Mouse (Mus musculus) megakaryocyte progenitor cell, adult 5-6 weeks (primary cell): ENCODE data around the gene Tecpr1. TPM values are rescaled to one million over a fixed set of nuclear protein-coding genes. Genes with fewer than 3 reads are reported as not detected.

Source experiments
- ATAC-seq: replicated peaks from 2 replicates; pipeline ENCODE4 v1.8.0; 2016; ENCODE audit warnings: mild to moderate bottlenecking, moderate TSS enrichment, inconsistent platforms; ENCODE audit not compliant: poor library complexity
- total RNA-seq, 2 experiments: library from RNA; stranded (forward) in 1 of 2; stranded (reverse) in 1 of 2; fragments of 157-497, 149-512 nt in 1 of 2; fragments of 200-1000 nt in 1 of 2; gene quantifications; 2 replicates each; pipeline versions ENCODE4 v1.2.3 to v1.2.4; 2015 to 2017

Tecpr1 gene
- total RNA-seq, 2 experiments from 2014 or later = 2.0 to 2.1 TPM

DNA sequence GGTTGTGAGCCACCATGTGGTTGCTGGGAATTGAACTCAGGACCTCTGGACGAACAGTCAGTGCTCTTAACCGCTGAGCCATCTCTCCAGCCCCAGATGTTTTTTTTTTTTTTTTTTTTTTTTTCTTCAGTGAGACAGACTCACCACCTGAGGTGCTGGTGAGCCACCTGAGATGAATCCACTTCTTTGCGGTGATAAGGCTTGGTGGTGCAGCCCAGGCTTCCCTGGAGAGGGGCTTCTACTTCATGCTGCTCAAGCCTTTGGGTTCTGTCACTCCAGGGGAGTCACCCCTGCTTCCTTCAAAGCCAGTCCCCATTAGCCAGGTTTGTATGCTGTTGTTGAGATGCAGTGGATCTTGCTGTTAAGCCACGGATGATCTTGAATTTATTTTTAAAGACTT, 29.8 kb upstream of the Tecpr1 start:
- ATAC-seq = no peak

DNA sequence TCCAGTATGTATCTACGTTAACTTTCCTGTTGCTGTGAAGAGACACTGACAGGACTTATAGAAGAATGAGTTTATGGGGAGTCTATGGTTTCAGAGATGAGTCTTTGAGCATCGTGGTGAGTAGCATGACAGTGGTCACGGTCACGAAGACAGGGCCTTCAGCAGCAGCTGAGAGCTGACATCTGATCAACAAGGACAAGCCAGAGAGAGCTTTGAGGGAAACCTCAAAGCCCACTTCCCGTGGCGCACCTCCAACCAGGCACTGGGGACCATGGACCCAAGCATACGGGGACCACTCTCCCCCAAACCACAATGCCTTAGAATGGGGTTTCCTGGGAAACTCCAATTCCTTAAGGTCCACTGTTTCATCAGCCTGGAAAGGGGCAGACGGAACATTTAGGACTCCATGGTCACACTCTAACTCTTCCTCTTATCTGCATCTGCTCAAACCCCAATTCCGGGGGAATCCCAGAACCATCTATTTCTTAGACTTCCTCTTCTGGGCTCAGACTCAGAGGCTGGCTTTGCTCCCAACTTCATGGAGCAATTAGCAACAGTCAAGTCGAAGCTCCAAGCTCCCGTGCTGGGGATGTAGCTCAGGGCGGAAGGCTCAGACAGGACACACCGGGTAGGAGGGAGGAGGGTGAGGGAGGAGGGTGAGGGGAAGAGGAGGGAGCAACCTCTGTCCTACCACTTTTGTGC, 28.6 kb upstream of the Tecpr1 start:
- ATAC-seq = peak; percentile 14

DNA sequence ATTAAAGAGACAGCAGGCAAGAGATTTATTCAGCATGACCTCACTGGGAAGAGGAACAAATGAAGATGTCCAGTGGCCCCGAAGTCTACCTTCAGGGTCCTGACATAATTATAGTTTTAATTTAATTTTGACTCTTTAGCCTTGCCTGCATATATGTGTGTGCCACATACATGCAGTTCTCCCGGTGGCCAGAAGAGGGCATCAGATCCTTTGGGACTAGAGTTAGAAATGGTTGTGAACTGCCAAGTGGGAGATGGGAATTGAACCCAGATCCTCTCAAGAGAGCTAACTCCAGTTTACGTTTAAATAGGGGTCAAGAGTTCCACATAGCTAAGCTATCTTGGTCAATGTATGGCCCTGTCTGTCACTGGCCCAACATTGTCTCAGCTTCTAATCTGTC, 26.5 kb upstream of the Tecpr1 start:
- ATAC-seq = no peak

DNA sequence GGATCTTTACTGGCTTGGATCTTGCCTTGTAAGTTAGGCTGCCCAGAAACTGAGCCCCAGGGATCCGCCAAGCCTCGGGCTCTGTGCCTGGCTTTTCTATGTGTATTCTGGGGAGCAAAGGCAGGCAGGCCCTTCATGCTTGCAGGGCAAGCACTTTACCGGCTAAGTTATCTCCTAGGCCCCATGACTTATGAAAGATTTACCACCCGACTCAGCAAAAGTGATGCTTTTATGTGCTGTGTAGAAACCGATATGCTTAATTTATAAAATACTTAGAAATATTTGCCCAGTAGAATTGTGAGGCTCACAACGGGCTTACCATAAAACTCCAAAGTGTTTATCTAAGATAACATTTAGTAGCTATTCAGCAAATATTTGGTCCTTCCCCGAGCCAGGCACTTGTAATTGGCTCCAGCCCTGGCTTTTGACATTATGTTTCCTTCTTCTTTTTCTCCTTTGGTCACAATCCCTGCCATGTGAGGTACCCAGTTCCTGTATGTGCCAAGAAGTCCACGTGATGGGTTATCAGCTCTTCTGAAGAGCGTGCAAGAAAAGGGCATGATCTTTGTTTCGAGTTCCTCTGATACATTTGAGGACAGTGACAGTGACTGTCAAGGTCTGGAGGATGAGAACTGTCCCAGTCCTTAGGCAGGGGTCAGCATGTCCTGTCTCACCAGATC, 24.6 kb upstream of the Tecpr1 start:
- peak; percentile 69 for ATAC-seq

DNA sequence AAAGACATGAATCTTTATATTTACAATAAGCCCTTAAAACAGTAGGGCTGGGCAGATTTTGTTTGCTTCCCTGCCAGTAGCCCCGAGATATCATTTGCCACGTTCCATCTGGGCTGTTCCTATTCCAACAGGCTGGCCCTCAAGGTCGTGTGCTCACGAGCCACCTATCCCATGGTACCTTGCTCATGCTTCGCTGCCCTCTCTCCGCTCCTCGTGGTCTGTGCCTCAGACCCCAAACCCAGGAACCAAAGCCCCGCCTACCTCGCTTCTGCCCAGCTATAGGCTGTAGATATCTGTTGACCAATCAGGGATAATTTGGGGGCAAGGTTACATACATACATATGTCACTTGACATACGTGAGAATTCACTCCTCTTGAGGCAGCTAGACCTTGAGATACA, 23.9 kb upstream of the Tecpr1 start:
- no peak for ATAC-seq

DNA sequence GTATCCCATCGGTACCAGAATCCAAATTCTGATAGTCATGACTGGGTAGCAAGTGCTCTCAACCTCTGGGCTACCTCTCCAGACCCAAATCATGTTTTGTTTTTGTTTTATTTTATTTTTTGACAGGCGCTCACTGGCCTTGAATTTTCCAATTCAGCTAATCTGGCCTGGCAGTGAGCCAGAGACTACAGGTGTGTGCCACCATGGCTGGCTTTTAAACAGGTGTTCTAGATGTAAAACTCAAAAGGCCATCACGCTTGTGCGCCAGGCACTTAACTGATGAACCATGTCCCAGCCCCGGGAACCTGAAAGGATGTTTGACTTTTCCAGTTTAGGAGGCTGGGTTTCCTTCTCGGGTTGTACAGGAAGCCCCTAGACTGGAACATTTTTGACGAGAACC, 23.3 kb upstream of the Tecpr1 start:
- no peak for ATAC-seq

DNA sequence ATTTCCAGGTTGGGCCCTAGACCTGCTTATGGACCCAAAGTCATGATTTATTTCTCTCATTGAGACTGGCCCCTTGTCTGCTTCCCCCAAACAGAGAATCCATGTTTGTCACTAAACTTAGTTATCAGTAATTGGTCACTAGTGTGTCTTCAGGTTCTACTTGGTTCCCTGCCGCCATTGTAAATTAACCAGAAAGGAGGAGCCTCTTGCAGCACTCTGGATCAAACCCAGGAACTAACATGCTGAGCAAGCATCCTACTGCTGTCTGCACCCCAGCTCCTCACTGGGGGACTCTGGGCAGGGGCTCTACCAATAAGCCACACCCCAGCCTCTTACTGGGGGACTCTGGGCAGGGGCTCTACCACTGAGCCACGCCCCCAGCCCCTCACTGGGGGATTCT, 22.2 kb upstream of the Tecpr1 start:
- ATAC-seq = no peak

DNA sequence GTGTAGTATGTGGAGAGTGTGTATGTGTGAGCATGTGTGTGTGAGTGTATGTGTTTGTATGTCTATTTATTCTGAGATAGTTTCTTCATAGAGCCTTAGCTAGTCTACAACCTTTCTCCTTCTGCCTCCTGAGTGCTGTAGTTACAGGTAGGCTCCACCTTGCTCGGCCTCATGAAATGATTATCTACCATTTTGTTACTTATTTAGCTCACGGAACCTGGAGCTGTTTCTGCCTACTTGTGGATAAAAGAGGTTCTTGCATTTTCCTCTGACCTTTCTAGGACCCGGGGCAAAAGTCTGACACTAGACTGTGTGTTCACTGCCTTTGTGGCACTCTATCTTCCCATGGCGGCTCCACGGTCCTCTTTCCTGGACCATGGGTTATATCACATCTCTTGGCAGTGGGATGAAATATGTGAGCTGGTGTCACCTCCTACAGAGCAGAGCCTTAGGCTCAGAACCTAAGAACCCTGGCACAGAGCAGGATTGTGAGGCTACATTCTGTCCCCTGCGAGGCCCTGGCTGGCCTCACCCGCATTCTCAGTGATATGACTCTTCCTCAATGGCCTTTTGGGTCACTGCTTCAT, 20.6 kb upstream of the Tecpr1 start, which contains the start of gene Bri3:
Gene Bri3, plus strand, starts transcription at position 537 of the 587 bp plus-strand sequence.
- no peak for ATAC-seq

DNA sequence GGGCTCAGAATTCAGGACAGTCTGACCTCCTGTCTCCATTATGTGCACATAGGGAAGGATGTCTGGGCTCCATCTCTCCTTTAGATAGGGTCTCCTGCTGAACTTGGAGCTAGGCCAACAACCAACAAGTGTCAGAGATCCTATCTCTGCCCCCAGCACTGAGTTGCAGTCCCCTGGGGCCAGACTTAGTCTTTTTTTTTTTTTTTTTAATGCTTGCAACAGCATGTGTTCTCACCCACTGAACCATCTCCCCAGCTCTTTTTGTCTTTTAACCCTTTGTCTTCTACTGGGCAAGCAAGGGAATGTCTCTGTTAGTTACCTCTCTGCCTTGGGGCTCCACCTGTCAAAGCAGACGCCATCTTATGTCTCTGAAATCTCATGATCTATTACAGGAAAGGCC, 15.6 kb upstream of the Tecpr1 start:
- no peak for ATAC-seq

DNA sequence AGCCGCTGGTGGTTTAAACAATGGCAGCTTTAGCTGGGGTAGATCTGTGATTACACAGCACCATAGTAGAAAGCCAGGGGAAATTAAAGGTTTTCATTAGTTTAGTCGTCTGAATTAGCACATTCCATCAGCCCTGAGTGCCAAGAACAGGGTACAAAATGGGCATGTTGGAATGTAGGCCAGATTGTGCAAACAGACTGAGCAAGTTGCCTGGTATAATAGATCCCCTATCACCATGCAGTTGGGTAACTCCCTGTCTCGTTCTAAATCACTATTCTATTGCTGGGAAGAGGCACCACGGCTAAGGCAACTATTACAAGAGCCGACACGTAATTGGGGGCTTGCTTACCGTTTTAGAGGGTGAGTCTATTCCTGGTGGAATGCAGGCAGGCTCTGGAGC, 11.3 kb upstream of the Tecpr1 start:
- ATAC-seq = no peak

DNA sequence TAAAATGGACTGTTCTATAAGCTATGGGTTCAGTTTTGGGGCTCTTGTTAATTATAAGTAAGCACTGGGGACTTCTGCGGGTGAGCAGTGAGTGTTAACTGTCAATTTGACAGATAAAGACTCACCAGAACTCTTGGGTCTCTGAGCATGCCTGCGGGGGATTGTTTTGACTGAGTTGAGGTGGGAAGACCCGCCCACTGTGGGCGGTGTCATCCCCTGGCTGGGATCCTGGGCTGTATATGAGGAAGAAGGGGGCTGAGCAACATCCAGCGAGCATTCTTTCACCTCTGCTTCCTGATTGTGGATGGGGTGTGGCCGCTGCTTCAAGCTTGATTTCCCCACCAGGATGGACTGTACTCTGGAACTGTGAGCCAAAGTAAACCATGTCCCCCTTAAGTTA, 10.8 kb upstream of the Tecpr1 start:
- ATAC-seq = 0 out of 2 replicates have a peak, but pooled peaks have one; percentile 40

DNA sequence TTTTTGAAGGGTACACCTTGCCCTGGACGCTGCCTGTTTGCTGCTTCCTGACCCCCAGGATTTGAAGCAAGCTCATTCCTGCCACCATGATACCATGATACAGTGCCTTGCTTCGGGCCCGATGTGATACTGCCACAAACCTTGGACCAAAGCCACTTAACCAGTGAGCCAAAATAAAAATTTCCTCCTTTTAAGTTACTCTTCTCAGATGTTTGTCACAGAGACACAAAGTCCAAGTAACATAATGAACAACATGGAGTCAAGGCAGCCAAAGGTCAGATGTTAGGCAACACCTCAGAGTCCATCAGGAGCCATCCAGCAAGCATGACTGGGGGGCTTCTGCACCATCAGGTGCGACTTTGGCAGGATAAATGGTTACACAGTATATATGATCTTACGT, 9.1 kb upstream of the Tecpr1 start:
- no peak for ATAC-seq

DNA sequence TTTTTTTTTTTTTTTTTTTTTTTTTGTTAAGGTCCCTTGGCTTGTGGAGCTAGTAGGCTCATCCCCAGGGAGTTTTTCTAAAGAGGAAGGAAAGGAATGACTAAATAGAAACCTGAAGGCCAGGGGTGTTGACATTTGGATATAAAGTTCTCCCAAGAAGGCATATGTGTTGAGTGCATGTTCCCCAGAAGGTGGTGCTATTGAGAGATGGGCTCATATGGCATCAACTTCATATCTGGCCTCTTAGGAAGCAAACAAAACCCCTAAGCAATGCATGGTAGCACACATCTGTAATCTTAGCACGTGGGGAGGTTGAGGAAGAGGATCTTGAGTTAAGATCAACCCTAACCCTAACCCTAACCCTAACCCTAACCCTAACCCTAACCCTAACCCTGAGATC, 8.0 kb upstream of the Tecpr1 start:
- ATAC-seq = peak; percentile 91

DNA sequence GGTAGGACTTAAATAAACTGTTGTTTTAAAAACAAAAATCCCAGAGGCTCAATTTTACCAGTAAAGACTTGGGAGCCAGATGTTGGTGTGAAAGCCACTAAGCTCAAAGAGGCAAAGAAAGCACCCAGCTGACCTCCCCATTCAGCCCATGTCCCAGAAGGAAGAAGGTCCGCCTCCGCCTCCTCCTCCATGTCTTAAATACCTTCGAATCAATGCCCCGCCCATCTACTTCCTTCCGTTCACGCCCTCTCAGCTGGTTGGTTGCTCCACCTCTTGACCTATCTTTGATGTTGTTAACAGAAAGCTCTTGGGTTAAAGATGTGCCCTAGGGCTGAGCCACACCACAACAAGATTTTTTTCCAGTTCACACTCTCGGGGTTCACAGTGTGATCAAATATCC, 6.8 kb upstream of the Tecpr1 start:
- no peak for ATAC-seq

DNA sequence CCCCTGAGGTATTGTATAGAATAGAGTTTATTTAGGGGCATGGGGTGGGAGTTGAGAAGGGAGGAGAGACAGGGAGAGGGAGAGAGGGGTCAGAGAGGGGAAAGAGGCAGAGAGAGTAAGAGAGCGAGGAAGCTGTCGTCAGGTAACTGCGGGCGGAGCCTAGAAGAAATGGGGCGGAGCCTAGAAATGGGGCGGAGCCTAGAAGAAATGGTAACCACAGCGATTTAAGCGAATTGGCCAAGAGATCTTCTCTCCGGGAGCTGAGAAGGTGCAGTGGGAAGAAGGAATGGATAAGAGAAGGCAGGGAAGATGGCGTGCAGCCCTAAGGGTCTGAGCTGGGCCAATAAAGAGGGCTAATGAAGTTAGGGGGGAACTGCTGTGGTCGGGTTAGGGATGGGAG, 2.8 kb upstream of the Tecpr1 start:
- ATAC-seq = no peak

DNA sequence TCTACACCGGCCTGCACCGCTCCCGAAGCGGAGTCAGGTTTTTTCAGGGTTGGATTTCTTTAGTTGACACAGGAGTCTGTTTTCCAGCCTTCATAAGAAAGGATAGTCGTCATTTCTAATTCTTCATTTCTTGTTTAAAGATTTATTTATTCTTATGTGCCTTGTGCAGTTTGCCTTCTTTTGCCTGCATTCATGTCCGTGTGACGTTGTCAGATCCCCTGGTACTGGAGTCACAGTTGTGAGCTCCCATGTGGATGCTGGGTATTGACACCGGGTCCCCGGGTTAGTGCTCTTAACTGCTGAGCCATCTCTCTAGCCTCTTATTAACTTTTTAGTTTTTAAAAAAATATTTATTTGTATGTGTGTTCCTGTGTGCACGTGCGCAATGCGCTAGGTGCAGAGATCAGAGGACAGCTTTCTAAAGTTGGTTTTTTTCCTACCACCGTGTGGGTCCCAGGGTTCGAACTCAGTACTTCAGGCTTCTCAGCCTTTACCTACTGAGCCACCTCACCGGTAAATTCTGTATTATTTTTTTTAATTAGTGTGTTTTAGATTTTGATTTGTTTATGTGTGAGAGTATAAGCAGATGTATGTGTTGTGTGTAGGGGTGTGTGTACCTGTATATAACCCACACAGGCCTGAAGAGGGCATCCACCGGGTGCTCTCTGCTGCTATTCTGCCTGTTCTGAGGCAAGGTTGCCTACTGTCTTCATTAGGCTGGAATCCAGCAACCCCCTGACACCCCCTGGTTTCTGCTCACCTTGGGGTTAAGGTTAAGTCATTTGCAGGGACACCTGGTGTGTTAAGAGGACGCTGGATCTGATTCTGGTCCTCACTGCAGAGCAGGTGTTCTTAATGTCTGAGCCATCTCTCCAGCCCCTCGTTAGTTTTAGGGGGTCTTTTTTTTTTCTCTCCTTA, 743 bp upstream of the Tecpr1 start:
- ATAC-seq = no peak

DNA sequence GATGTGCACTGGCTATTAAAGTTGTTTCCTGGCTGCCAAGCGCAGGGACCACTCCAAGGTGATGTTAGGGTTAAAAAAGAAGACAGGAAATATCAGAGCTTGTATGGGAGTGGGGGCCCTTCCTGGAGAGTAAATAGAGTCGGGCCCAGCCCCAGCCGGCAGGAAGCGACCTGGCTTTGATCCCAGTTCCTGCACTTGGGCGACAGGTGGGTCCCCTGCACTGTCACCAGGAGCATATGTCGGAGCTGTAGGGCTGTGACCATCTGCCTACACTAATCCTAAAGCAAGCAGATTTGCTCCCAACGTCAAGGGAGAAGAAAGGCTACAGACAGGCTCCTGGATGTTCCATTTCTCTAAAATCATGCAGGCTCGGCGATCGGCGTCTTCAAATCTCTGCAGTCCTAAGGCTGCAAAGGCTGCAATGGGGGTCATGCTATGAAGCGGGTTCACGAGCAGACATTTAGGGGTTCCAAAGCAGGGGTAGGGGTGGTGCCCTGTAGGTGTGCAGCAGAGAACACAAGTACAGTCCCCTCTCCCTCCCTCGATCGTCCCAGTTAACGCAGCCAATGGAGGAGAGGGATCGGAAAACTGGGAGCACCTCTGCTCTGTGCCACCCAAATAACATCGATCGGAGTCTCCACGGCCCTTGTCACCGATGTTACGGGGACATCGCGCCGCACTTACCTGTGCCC, 458 bp downstream of the Tecpr1 start:
- peak; percentile 6 for ATAC-seq

DNA sequence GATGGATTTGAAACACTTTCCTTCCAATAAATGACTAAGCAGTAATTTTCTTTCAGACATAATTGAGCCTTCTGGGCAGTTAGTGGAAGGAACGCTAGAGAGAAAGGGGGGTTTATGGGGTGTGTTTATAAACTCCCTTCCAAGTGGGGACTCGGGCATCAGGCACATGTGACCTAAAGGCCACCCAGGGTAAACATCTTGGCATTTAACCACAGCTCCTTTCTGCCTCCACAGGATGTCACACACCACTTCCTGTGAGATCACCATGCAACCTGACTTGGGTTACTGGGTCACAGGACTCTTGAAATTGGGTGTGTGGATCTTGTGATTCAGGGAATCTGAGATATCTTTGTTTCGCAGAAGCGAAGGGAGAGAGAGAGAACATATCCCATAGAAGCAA, 2.1 kb downstream of the Tecpr1 start:
- peak; percentile 32 for ATAC-seq

DNA sequence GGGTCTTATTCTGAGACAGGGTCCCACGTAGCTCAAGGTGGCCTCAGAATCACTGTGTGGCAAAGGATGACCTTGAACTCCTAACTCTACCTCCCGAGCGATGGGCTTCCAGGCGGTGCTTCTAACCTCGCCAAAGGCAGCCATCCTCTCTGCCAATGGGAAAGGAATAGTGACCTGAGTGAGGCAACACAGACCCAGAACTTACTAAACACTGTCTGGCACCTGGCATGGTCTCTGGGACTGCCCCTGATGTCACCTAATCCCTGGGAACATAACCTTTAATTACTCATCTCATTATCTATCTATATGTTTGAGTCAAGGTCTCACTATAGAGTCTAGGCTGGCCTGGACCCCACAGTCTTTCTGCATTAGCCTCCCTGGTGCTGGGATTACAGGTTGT, 3.5 kb downstream of the Tecpr1 start:
- no peak for ATAC-seq

DNA sequence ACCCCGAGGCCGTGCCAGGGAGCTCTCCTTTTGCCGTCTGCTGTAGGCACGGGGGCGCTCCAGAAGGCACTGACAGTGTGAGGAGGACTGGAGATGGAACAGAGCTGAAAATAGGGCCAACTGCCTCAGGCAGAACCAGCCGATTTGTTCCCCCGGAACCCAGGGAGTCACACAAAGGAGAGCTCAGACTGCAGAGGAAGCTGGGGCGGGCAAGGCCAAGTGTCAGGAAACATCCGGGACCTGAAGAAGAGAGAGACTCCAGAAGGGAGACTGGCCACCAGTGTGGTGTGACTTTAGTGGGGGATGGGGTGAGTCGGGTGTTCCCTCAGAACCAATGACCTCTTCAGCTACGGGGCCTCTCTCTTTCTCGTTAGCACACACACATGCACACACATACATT, 4.1 kb downstream of the Tecpr1 start:
- no peak for ATAC-seq

DNA sequence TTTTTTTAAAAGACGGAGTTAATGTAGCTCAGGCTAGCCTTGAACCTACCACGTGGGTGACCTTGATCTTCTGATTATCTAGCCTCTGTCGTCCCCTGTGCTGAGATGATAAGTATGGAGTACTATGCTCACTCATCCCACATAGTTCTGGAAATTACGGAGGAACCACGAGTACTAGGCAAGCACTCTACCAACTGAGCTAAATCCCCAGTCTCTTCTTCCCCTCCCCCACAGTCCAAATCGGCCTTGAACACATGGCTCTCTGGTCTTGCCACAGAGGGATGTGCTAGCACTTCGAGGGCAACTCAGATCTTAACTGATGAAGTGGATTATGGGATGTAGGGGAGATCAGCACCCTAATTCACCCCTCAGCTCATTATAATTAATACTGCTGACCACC, 5.4 kb downstream of the Tecpr1 start:
- no peak for ATAC-seq
